Mouse (Mus musculus): ENCODE measurements around the gene Tbx15. TPM values are rescaled to one million over a fixed set of nuclear protein-coding genes. Genes with fewer than 3 reads are reported as not detected.

Tbx15 gene
- polyA plus RNA-seq, 1 experiment from 2014 or later: 19.0 TPM

- ATAC-seq (ENCODE audit: low read depth) (no peak), DNase-seq (ENCODE audit: low spot score) (no peak)
- 11% methylated on average over 23 of the region's 23 CpGs for WGBS
- Histone ChIP-seq H3K36me3 (ENCODE audit: control insufficient read depth, insufficient read depth, low read length) (no peaks in the 10 kb centered on the region), H3K9me3 (ENCODE audit: control insufficient read depth, low read length) (no peaks in the 10 kb centered on the region), H3K4me1 (ENCODE audit: control insufficient read depth, insufficient read depth, low read length) (peaks cover 4% of the 10 kb centered on the region; the same call in 1 of the 2 replicates), H3K4me2 (ENCODE audit: low read depth, low read length) (0 out of 2 replicates have a peak overlapping the region, but pooled peaks have one; percentile 19), H3K9ac (ENCODE audit: low read depth, low read length) (no peak overlapping the region; the same call in 1 of the 2 replicates), H3K27ac (replicated peaks; ENCODE audit: low read depth, low read length) (no peak overlapping the region), H3K27me3 (replicated peaks; ENCODE audit: control insufficient read depth, insufficient read depth, low read length) (peaks cover 59% of the 10 kb centered on the region), H3K4me3 (ENCODE audit: low read depth, low read length) (no peak overlapping the region)
These were observed 4.9 kb upstream of the Tbx15 start for GRCm38 (mm10) chr3:99235116-99235803.

DNA sequence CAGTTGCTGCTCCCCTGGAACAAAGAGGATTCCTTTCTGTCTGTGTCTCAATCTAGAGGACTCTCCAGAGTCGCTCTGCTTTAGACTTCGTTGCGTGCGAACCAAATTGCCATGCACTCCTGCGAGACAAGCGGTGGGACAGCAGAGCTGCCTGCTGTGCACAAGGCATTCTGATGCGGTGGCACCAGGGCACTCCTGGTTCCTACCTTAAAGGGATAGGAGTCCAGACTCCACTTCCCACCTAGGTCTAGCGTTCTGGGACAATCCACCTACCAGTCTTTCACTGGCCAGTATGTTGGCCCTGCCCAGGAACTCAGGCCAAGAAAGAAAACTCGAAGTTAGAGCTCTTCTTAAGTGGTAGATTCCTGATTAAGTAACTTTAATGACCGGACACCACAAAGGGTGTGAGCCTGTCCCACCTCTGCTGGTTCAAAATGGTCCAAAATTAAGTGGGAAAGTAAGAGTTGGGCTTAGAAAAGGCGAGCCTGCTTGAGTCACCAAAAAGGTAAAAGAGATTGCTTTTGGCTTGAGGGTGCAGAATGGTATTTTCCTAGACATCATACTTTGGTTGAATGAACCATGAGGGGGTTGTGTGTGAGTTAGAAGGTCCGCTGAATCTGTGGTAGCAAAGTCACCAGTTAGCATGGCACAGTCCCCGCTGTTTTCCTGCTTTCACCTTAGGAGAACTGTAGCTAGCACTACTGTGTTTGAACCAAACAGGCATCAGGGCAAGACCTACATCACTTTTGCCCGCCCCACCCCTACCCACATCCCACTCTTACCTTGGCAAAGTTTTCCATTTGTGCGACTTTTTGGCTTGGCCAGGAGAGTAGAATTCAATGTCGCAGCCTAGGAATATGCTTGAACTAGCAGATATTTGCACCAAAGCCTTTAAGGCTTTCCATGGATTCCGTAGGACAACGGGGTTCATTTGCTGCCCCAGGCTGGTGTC is 4.1 kb upstream of the Tbx15 start:
- H3K27me3 ChIP-seq (replicated peaks; ENCODE audit: control insufficient read depth, insufficient read depth, low read length): peaks cover 66% of the 10 kb centered on the region
- ATAC-seq (ENCODE audit: low read depth): no peak
- H3K4me2 ChIP-seq (ENCODE audit: low read depth, low read length): 0 out of 2 replicates have a peak overlapping the region, but pooled peaks have one; percentile 10
- H3K4me1 ChIP-seq (ENCODE audit: control insufficient read depth, insufficient read depth, low read length): peaks cover 4% of the 10 kb centered on the region; the same call in 1 of the 2 replicates
- H3K27ac ChIP-seq (replicated peaks; ENCODE audit: low read depth, low read length): no peak overlapping the region
- H3K9ac ChIP-seq (ENCODE audit: low read depth, low read length): no peak overlapping the region; the same call in 1 of the 2 replicates
- H3K4me3 ChIP-seq (ENCODE audit: low read depth, low read length): no peak overlapping the region
- WGBS: 16% methylated on average over 18 of the region's 18 CpGs
- no peaks in the 10 kb centered on the region for H3K36me3 ChIP-seq (ENCODE audit: control insufficient read depth, insufficient read depth, low read length)
- no peaks in the 10 kb centered on the region for H3K9me3 ChIP-seq (ENCODE audit: control insufficient read depth, low read length)
- no peak for DNase-seq (ENCODE audit: low spot score)

DNA sequence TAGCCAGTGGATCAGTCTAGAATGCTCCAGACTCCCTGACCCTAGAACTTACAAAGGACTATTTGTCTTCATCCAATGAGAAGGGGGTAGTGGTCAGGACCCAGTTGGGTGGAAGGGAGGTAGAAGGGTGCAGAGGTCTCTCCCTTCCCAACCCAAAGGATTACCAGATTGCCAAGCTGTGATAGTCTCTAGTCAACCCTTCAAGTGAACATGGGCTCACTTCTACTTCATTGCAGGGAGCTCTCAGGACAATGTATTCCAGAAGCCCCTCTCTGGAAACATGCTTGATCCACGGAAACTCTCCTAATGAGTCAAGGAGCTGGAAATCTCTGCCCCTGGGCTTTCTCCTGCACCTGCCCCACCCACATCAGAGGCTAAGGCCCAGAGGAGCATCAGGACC is 1.5 kb upstream of the Tbx15 start:
- WGBS: 8% methylated on average over 1 of the region's 1 CpGs
- Histone ChIP-seq H3K9me3 (ENCODE audit: control insufficient read depth, low read length) (no peaks in the 10 kb centered on the region), H3K36me3 (ENCODE audit: control insufficient read depth, insufficient read depth, low read length) (no peaks in the 10 kb centered on the region), H3K9ac (ENCODE audit: low read depth, low read length) (no peak overlapping the region), H3K27ac (replicated peaks; ENCODE audit: low read depth, low read length) (no peak overlapping the region), H3K4me2 (ENCODE audit: low read depth, low read length) (no peak overlapping the region), H3K27me3 (replicated peaks; ENCODE audit: control insufficient read depth, insufficient read depth, low read length) (peaks cover 90% of the 10 kb centered on the region), H3K4me3 (ENCODE audit: low read depth, low read length) (no peak overlapping the region), H3K4me1 (ENCODE audit: control insufficient read depth, insufficient read depth, low read length) (peaks cover 8% of the 10 kb centered on the region; the same call in 1 of the 2 replicates)
- DNase-seq (ENCODE audit: low spot score) (no peak), ATAC-seq (ENCODE audit: low read depth) (no peak)

GRCm38 (mm10) chr3:99239301-99240045 is 708 bp upstream of the Tbx15 start:
- Histone ChIP-seq H3K4me3 (ENCODE audit: low read depth, low read length) (peak overlapping the region; percentile 39), H3K9me3 (ENCODE audit: control insufficient read depth, low read length) (no peaks in the 10 kb centered on the region), H3K9ac (ENCODE audit: low read depth, low read length) (no peak overlapping the region), H3K27ac (replicated peaks; ENCODE audit: low read depth, low read length) (peak overlapping the region; percentile 56; the same call in 1 of the 2 replicates), H3K4me1 (ENCODE audit: control insufficient read depth, insufficient read depth, low read length) (peaks cover 6% of the 10 kb centered on the region; the same call in 1 of the 2 replicates), H3K4me2 (ENCODE audit: low read depth, low read length) (peak overlapping the region; percentile 49), H3K36me3 (ENCODE audit: control insufficient read depth, insufficient read depth, low read length) (no peaks in the 10 kb centered on the region), H3K27me3 (replicated peaks; ENCODE audit: control insufficient read depth, insufficient read depth, low read length) (peaks cover 93% of the 10 kb centered on the region)
- no peak for DNase-seq (ENCODE audit: low spot score)
- no peak for ATAC-seq (ENCODE audit: low read depth)
- WGBS: 15% methylated on average over 20 of the region's 20 CpGs

DNA sequence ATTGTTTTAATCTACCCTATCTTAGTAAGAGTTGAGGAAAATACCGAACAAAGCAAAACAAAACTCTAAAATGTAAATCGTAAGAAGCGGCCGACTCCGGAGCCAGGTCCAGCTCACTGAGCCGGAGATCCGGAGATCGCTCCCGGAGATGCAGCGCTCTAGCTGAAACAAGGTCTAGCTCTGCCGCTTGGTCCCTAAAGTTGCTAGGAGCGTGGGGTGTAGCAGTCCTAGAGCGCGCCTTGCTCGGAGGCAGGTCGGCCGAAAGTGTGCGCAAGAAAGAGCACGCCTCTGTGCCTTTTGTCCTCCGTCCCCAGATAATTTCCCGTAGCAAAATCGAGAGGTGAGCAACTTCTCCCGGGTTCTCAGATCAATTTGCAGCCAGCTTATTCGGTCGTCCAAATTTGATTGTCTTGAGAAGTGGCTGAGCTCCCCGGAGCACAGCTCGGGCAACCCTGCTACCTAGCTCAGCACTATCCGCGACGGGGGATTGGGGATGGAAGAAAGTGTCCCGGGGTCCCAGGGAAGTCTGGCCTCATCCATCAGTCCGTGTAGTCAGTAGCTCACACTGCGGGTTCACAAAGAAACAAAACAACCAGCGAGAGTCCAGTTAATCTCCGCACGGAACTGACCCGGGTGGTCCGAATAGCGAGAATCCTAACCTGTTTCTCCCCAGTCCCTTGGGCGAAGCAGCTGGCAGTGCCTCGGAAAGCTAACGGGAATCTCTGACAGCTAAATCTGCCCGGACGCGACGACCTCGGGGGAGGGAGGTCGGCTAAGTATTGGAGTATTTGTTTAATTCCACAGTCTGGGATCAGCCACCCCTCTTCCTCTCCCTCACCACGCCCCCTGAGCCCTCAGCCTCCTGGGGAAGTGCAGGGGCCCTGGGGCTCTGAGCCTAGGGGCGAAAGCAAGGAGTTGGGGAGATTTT is 894 bp downstream of the Tbx15 start:
- DNase-seq (ENCODE audit: low spot score) (no peak), ATAC-seq (ENCODE audit: low read depth) (no peak)
- H3K4me1 ChIP-seq (ENCODE audit: control insufficient read depth, insufficient read depth, low read length): 0 out of 2 replicates have a peak, but pooled peaks cover 4% of the 10 kb centered on the region
- peak overlapping the region; percentile 39 for H3K4me3 ChIP-seq (ENCODE audit: low read depth, low read length)
- under 1% methylated on average over 50 of the region's 50 CpGs for WGBS
- H3K4me2 ChIP-seq (ENCODE audit: low read depth, low read length): peak overlapping the region; percentile 49
- no peaks in the 10 kb centered on the region for H3K9me3 ChIP-seq (ENCODE audit: control insufficient read depth, low read length)
- peak overlapping the region; percentile 56 for H3K27ac ChIP-seq (replicated peaks; ENCODE audit: low read depth, low read length)
- peaks cover 94% of the 10 kb centered on the region for H3K27me3 ChIP-seq (replicated peaks; ENCODE audit: control insufficient read depth, insufficient read depth, low read length)
- peak overlapping the region; percentile 64 for H3K9ac ChIP-seq (ENCODE audit: low read depth, low read length)
- H3K36me3 ChIP-seq (ENCODE audit: control insufficient read depth, insufficient read depth, low read length): no peaks in the 10 kb centered on the region

- 15% methylated on average over 8 of the region's 8 CpGs for WGBS
These were observed 2.3 kb downstream of the Tbx15 start for GRCm38 (mm10) chr3:99242481-99242880.

GRCm38 (mm10) chr3:99245341-99245740 is 5.2 kb downstream of the Tbx15 start:
- Histone ChIP-seq H3K4me2 (ENCODE audit: low read depth, low read length) (no peak overlapping the region), H3K27me3 (replicated peaks; ENCODE audit: control insufficient read depth, insufficient read depth, low read length) (peaks cover 97% of the 10 kb centered on the region), H3K9ac (ENCODE audit: low read depth, low read length) (no peak overlapping the region), H3K9me3 (ENCODE audit: control insufficient read depth, low read length) (no peaks in the 10 kb centered on the region), H3K36me3 (ENCODE audit: control insufficient read depth, insufficient read depth, low read length) (no peaks in the 10 kb centered on the region), H3K27ac (replicated peaks; ENCODE audit: low read depth, low read length) (no peak overlapping the region), H3K4me1 (ENCODE audit: control insufficient read depth, insufficient read depth, low read length) (0 out of 2 replicates have a peak, but pooled peaks cover 4% of the 10 kb centered on the region), H3K4me3 (ENCODE audit: low read depth, low read length) (no peak overlapping the region)
- DNase-seq (ENCODE audit: low spot score): no peak
- 21% methylated on average over 3 of the region's 3 CpGs for WGBS
- ATAC-seq (ENCODE audit: low read depth): no peak

More at GRCm38 (mm10) chr3:99242481-99242880, 2.3 kb downstream of the Tbx15 start:
- no peak overlapping the region; the same call in 1 of the 2 replicates for H3K27ac ChIP-seq (replicated peaks; ENCODE audit: low read depth, low read length)
- no peaks in the 10 kb centered on the region for H3K36me3 ChIP-seq (ENCODE audit: control insufficient read depth, insufficient read depth, low read length)
- 0 out of 2 replicates have a peak, but pooled peaks cover 4% of the 10 kb centered on the region for H3K4me1 ChIP-seq (ENCODE audit: control insufficient read depth, insufficient read depth, low read length)
- ATAC-seq (ENCODE audit: low read depth) (no peak), DNase-seq (ENCODE audit: low spot score) (no peak)
- no peak overlapping the region for H3K9ac ChIP-seq (ENCODE audit: low read depth, low read length)
- peaks cover 97% of the 10 kb centered on the region for H3K27me3 ChIP-seq (replicated peaks; ENCODE audit: control insufficient read depth, insufficient read depth, low read length)
- no peaks in the 10 kb centered on the region for H3K9me3 ChIP-seq (ENCODE audit: control insufficient read depth, low read length)
- peak overlapping the region; percentile 39; the same call in 1 of the 2 replicates for H3K4me3 ChIP-seq (ENCODE audit: low read depth, low read length)
- H3K4me2 ChIP-seq (ENCODE audit: low read depth, low read length): peak overlapping the region; percentile 8; the same call in 1 of the 2 replicates

Data from embryonic facial prominence, embryonic 14.5 days (tissue).